Mouse (Mus musculus) c-Kit-positive CD71-positive TER-119-negative erythroid progenitor cells, embryonic 14.5 days (primary cell): ENCODE results near the gene Olfr450.

Experiments
- DNase-seq: peaks from one replicate; pipeline ENCODE4 v3.0.0-alpha.2; 2013; ENCODE audit warnings: low read depth

The Olfr450 gene

GRCm38 (mm10) chr6:42811639-42812038 is at the start of gene Olfr450:
TSS of gene Olfr450 (plus strand) at chr6:42811939.
- no peak for DNase-seq

GRCm38 (mm10) chr6:42777066-42777465 is 34.7 kb upstream of the Olfr450 start:
- DNase-seq, result no peak

- DNase-seq, result no peak
Observed at GRCm38 (mm10) chr6:42784793-42785192, 26.9 kb upstream of the Olfr450 start, which contains the start of gene Olfr452. TSS of gene Olfr452 (plus strand) at chr6:42785093.

- no peak for DNase-seq
Observed at GRCm38 (mm10) chr6:42790247-42790948, 21.3 kb upstream of the Olfr450 start.

GRCm38 (mm10) chr6:42790949-42791556 is 20.7 kb upstream of the Olfr450 start:
- DNase-seq, result no peak

GRCm38 (mm10) chr6:42794982-42795381 is 16.8 kb upstream of the Olfr450 start:
- no peak for DNase-seq

GRCm38 (mm10) chr6:42834084-42834483 is 22.3 kb downstream of the Olfr450 start, which contains the start of gene Olfr449:
TSS of gene Olfr449 (plus strand) at chr6:42834384.
- no peak for DNase-seq

GRCm38 (mm10) chr6:42860222-42860819 is 48.6 kb downstream of the Olfr450 start:
- DNase-seq, result peak; percentile 30
